Mouse (Mus musculus) embryonic fibroblast, embryonic 13.5 days (primary cell): ENCODE data around the gene Nsmce3.

Experiments used
- CTCF ChIP-seq: IDR thresholded peaks from 2 replicates; pipeline ENCODE4 v1.5.1; 2011; ENCODE audit warnings: mild to moderate bottlenecking, control low read depth, low read length, moderate library complexity, borderline replicate concordance; ENCODE audit not compliant: insufficient read depth
- POLR2A ChIP-seq: IDR thresholded peaks from 2 replicates; pipeline ENCODE4 v1.6.1; 2011; ENCODE audit warnings: low read depth, mild to moderate bottlenecking, control low read depth, low read length, moderate library complexity

- TF ChIP-seq CTCF (no peak), POLR2A (no peak)
Measured at GRCm38 (mm10) chr7:64839801-64840575, 32.8 kb downstream of the Nsmce3 start.
